Mouse (Mus musculus): ENCODE results near the gene Sh3glb2. TPM values are rescaled to one million over a fixed set of nuclear protein-coding genes. Genes with fewer than 3 reads are reported as not detected.

Gene Sh3glb2
- polyA plus RNA-seq, 1 experiment from 2014 or later, result 118 TPM

GRCm38 (mm10) chr2:30395757-30396156 lies 36.6 kb upstream of the Sh3glb2 start:
- ATAC-seq (ENCODE audit: low FRiP score, low read depth), result no peak
- Histone ChIP-seq H3K4me3 (no peak overlapping the region), H3K9me3 (no peaks in the 10 kb centered on the region), H3K27me3 (replicated peaks) (no peaks in the 10 kb centered on the region), H3K4me2 (replicated peaks) (no peak overlapping the region), H3K4me1 (peaks cover 48% of the 10 kb centered on the region), H3K27ac (no peak overlapping the region), H3K36me3 (peaks cover 52% of the 10 kb centered on the region), H3K9ac (no peak overlapping the region)
- 90% methylated on average over 7 of the region's 7 CpGs for WGBS

- Histone ChIP-seq H3K27ac (no peak overlapping the region), H3K4me1 (peaks cover 24% of the 10 kb centered on the region), H3K9ac (peak overlapping the region; percentile 80), H3K4me2 (replicated peaks) (peak overlapping the region; percentile 99), H3K4me3 (peak overlapping the region; percentile 84), H3K36me3 (peaks cover 34% of the 10 kb centered on the region), H3K9me3 (no peaks in the 10 kb centered on the region), H3K27me3 (replicated peaks) (no peaks in the 10 kb centered on the region)
- ATAC-seq (ENCODE audit: low FRiP score, low read depth), result no peak
- 81% methylated on average over 1 of the region's 1 CpGs for WGBS
Measured at GRCm38 (mm10) chr2:30393370-30393656, 34.2 kb upstream of the Sh3glb2 start.

DNA sequence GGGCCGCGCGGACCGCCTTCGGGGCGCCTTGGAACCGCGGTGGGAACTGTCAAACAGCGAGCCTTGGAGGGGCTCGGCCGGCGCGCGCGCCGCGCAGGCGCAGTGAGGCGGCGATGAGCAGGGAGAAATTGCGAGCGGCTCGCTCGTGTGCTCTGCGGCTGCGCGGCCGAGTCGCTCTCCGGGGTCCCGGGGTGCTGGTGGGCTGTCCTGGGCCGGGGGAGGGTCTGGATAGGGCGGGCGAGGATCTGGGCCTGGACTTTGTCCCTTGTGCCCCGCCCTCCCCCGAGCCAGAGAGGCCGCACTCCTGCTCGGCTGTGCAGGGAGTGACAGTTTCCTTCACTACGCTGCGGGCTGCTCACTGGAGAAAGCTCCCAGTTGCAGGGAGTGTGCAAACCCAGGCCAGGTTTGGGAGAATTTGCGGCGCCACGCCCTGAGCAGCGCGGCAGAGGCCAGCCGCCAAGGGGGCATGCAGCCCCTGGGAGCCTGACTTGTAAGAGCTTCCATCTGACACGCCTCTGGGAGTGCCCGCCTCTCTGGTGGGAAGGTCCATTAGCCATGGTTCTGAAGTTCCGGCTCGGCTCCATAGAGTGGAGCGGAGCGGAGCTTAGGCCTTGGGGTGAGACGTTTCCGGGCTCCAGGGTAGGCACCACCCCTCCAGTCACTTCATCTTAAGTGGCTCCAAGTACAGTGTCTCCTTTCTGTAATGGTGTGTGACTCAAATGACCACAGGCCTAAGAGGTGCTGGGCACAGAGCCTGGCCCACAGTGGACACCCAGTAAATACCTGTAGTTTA lies 33.6 kb upstream of the Sh3glb2 start:
- no peaks in the 10 kb centered on the region for H3K27me3 ChIP-seq (replicated peaks)
- H3K4me2 ChIP-seq (replicated peaks), result peak overlapping the region; percentile 99
- H3K9me3 ChIP-seq, result no peaks in the 10 kb centered on the region
- under 1% methylated on average over 54 of the region's 54 CpGs for WGBS
- H3K4me1 ChIP-seq, result peaks cover 18% of the 10 kb centered on the region
- peaks cover 30% of the 10 kb centered on the region for H3K36me3 ChIP-seq
- peak overlapping the region; percentile 84 for H3K4me3 ChIP-seq
- H3K9ac ChIP-seq, result peak overlapping the region; percentile 80
- peak; percentile 83 for ATAC-seq (ENCODE audit: low FRiP score, low read depth)
- peak overlapping the region; percentile 86 for H3K27ac ChIP-seq

DNA sequence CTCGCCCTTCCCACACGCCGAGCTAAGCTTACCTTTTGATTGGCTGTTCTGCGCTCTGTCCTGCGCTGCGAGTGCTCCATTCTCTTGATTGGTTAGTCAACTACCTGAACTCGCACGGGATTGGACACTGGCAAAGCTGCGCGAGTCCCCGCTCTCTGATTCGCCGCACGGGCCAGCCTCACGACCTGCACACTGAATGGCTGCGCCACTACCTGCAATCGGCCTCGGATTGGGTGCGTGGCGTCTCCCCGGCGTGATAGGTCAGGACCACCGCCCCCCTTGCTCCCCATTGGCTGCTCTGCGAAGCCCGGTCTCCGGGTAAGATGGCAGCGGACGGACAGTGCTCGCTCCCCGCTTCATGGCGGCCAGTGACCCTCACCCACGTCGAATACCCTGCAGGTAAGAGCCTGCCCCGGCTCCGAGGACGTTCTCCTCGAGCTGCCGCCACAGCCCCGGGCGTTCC lies 33.0 kb upstream of the Sh3glb2 start, which contains the start of gene Dolpp1:
Dolpp1 (plus strand) TSS at position 141 of the 463 bp plus-strand sequence.
- Histone ChIP-seq H3K4me3 (peak within 1 kb of the TSS; percentile 84), H3K4me2 (replicated peaks) (peak within 1 kb of the TSS; percentile 99), H3K27ac (peak within 1 kb of the TSS; percentile 86), H3K4me1 (peaks cover 16% of the 10 kb centered on the region), H3K36me3 (peaks cover 24% of the 10 kb centered on the region), H3K9me3 (no peaks in the 10 kb centered on the region), H3K9ac (peak within 1 kb of the TSS; percentile 80), H3K27me3 (replicated peaks) (no peaks in the 10 kb centered on the region)
- WGBS, result under 1% methylated on average over 40 of the region's 40 CpGs
- peak; percentile 99 for ATAC-seq (ENCODE audit: low FRiP score, low read depth)

GRCm38 (mm10) chr2:30389000-30389399 lies 29.9 kb upstream of the Sh3glb2 start:
- no peak overlapping the region for H3K27ac ChIP-seq
- no peak overlapping the region for H3K4me2 ChIP-seq (replicated peaks)
- no peaks in the 10 kb centered on the region for H3K27me3 ChIP-seq (replicated peaks)
- no peak overlapping the region for H3K4me3 ChIP-seq
- H3K9ac ChIP-seq, result no peak overlapping the region
- 90% methylated on average over 2 of the region's 2 CpGs for WGBS
- H3K4me1 ChIP-seq, result peaks cover 13% of the 10 kb centered on the region
- no peak for ATAC-seq (ENCODE audit: low FRiP score, low read depth)
- no peaks in the 10 kb centered on the region for H3K9me3 ChIP-seq
- peaks cover 18% of the 10 kb centered on the region for H3K36me3 ChIP-seq

DNA sequence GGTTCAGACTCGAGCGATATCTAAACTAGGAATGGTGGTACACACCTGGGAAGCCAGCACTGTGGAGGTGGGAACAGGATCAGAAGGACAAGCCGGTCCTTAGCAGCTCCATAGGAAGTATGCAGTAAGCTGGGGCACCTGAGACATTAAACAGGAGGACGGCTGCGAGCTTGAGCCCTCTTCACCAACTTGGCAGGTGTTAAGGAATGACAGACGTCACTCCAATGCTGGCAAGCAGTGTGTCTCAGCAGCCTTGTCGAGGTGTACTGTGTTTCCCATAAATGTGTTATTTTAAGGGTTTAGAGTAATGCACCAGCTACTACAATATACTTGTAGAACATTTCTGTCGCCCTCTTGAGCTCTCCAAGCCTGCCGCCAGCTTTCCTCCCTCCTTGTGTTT lies 27.8 kb upstream of the Sh3glb2 start:
- Histone ChIP-seq H3K36me3 (peaks cover 37% of the 10 kb centered on the region), H3K9ac (no peak overlapping the region), H3K4me3 (no peak overlapping the region), H3K27ac (no peak overlapping the region), H3K4me1 (no peaks in the 10 kb centered on the region), H3K27me3 (replicated peaks) (no peaks in the 10 kb centered on the region), H3K9me3 (no peaks in the 10 kb centered on the region), H3K4me2 (replicated peaks) (no peak overlapping the region)
- WGBS, result 91% methylated on average over 9 of the region's 9 CpGs
- no peak for ATAC-seq (ENCODE audit: low FRiP score, low read depth)

- H3K36me3 ChIP-seq, result peaks cover 49% of the 10 kb centered on the region
- H3K9ac ChIP-seq, result no peak overlapping the region
- H3K4me2 ChIP-seq (replicated peaks), result no peak overlapping the region
- H3K4me1 ChIP-seq, result no peaks in the 10 kb centered on the region
- 87% methylated on average over 4 of the region's 4 CpGs for whole genome bisulfite sequencing
- no peaks in the 10 kb centered on the region for H3K9me3 ChIP-seq
- no peak overlapping the region for H3K4me3 ChIP-seq
- ATAC-seq (ENCODE audit: low FRiP score, low read depth), result no peak
- no peak overlapping the region for H3K27ac ChIP-seq
- H3K27me3 ChIP-seq (replicated peaks), result no peaks in the 10 kb centered on the region
Measured at GRCm38 (mm10) chr2:30385591-30385990, 26.5 kb upstream of the Sh3glb2 start.

DNA sequence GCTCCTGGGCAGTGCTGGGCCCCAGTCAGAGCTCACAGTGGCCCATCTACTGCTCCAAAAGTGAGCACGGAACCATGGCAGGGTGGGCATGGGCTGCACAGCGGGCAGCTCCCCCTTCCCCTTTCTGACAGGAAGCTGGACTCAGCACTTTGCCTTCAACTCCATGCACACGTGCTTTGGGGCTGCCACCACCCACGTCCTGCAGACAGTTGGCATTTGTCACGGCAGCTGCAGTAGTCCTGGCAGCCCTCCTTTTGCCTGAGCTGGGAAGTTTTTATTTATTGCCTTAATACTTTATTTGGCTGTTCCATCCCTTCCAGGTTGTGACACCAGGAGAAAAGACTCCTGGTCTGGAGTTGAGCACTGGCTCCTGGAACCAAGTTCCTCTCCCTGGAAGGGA lies 25.7 kb upstream of the Sh3glb2 start:
- no peaks in the 10 kb centered on the region for H3K4me1 ChIP-seq
- no peak overlapping the region for H3K4me2 ChIP-seq (replicated peaks)
- H3K27me3 ChIP-seq (replicated peaks), result no peaks in the 10 kb centered on the region
- 89% methylated on average over 5 of the region's 5 CpGs for WGBS
- H3K4me3 ChIP-seq, result no peak overlapping the region
- no peak overlapping the region for H3K9ac ChIP-seq
- no peak overlapping the region for H3K27ac ChIP-seq
- H3K36me3 ChIP-seq, result peaks cover 56% of the 10 kb centered on the region
- no peaks in the 10 kb centered on the region for H3K9me3 ChIP-seq
- no peak for ATAC-seq (ENCODE audit: low FRiP score, low read depth)

- 93% methylated on average over 4 of the region's 4 CpGs for WGBS
- no peak overlapping the region for H3K9ac ChIP-seq
- H3K4me3 ChIP-seq, result no peak overlapping the region
- no peaks in the 10 kb centered on the region for H3K4me1 ChIP-seq
- no peak overlapping the region for H3K4me2 ChIP-seq (replicated peaks)
- no peaks in the 10 kb centered on the region for H3K27me3 ChIP-seq (replicated peaks)
- H3K27ac ChIP-seq, result no peak overlapping the region
- no peaks in the 10 kb centered on the region for H3K9me3 ChIP-seq
- no peak for ATAC-seq (ENCODE audit: low FRiP score, low read depth)
- H3K36me3 ChIP-seq, result peaks cover 91% of the 10 kb centered on the region
Measured at GRCm38 (mm10) chr2:30381377-30381725, 22.2 kb upstream of the Sh3glb2 start.

- H3K27me3 ChIP-seq (replicated peaks), result no peaks in the 10 kb centered on the region
- no peak overlapping the region for H3K27ac ChIP-seq
- H3K36me3 ChIP-seq, result peaks cover 96% of the 10 kb centered on the region
- no peaks in the 10 kb centered on the region for H3K9me3 ChIP-seq
- H3K4me2 ChIP-seq (replicated peaks), result no peak overlapping the region
- no peak for ATAC-seq (ENCODE audit: low FRiP score, low read depth)
- H3K4me1 ChIP-seq, result no peaks in the 10 kb centered on the region
- H3K9ac ChIP-seq, result no peak overlapping the region
- no peak overlapping the region for H3K4me3 ChIP-seq
- 90% methylated on average over 10 of the region's 10 CpGs for WGBS
Measured at GRCm38 (mm10) chr2:30380564-30381376, 21.6 kb upstream of the Sh3glb2 start.

DNA sequence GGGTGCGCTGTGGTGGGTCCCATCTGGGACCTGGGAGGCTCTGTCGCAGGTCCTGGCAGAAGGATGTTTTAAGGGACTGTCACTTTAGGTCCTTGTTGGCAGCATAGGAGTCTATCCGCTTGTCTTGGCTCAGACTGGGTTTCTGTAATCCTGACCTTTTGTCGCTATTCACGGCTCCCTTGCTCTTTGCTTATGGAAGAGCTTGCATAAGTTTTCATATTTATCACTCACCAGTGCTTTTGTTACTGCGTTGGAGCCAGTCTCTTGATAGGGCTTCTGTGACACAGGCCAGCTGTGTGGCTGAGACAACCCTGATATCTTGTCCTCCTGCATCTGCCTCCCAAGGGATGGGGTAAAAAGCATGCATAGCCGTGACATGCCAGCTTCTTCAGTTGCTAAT lies 20.2 kb upstream of the Sh3glb2 start:
- Histone ChIP-seq H3K36me3 (peaks cover 92% of the 10 kb centered on the region), H3K9me3 (no peaks in the 10 kb centered on the region)
- ATAC-seq (ENCODE audit: low FRiP score, low read depth), result no peak

DNA sequence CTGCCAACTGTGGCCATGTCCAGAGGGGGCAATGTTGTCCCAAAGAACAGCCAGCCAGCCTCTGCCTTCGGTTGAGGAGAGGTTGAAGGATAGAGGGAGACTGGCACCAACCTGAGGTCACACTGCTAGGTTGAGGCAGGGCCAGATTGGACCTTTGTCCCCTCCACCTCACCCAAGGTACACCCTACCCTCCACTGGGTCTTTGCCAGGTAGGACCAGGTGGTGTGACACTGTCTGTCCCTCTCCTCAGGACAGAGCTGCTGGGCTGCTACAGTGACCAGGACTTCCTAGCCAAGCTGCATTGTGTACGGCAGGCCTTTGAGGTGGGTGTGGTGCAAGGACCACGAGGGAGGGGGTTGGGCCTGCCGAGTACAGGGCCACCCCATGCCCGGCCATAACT lies 18.6 kb upstream of the Sh3glb2 start:
- Histone ChIP-seq H3K9me3 (no peaks in the 10 kb centered on the region), H3K9ac (no peak overlapping the region), H3K27me3 (replicated peaks) (no peaks in the 10 kb centered on the region), H3K27ac (no peak overlapping the region), H3K4me2 (replicated peaks) (no peak overlapping the region), H3K4me1 (no peaks in the 10 kb centered on the region), H3K4me3 (no peak overlapping the region), H3K36me3 (peaks cover 90% of the 10 kb centered on the region)
- WGBS, result 91% methylated on average over 5 of the region's 5 CpGs
- no peak for ATAC-seq (ENCODE audit: low FRiP score, low read depth)

More for the DNA sequence above, 20.2 kb upstream of the Sh3glb2 start:
- H3K4me1 ChIP-seq, result no peaks in the 10 kb centered on the region
- H3K4me3 ChIP-seq, result no peak overlapping the region
- no peaks in the 10 kb centered on the region for H3K27me3 ChIP-seq (replicated peaks)
- WGBS, result 91% methylated on average over 7 of the region's 7 CpGs
- no peak overlapping the region for H3K27ac ChIP-seq
- H3K4me2 ChIP-seq (replicated peaks), result no peak overlapping the region
- no peak overlapping the region for H3K9ac ChIP-seq

Measured in neural tube, embryonic 12.5 days (tissue).